Comparison of ENCODE assay signal across 12 mouse cellular contexts in genomic region chr17:33439922-33440321, GRCm38 (mm10). TPM values are rescaled to one million over a fixed set of nuclear protein-coding genes. Genes with fewer than 3 reads are reported as not detected.
DNase-seq lines count a peak whose midpoint lies in the region; ATAC-seq and TF ChIP-seq lines count a peak whose summit lies in the region.
"Had no signal": no experiment of that assay in that cellular context is flagged by ENCODE, and none has a peak within 500 bp of the region (broad histone marks: within the 10 kb centered on the region; RNA-seq: fewer than 3 reads in every experiment).

No protein-coding gene starts in this region.

- 62% methylated on average over 5 of the region's 5 CpGs for WGBS in kidney, embryonic 14.5 days

- no peak overlapping the region for H3K27ac ChIP-seq in kidney, embryonic 14.5 days (ENCODE audit: low read depth, low read length)
- H3K27ac ChIP-seq: limb, embryonic 15.5 days; neural tube, embryonic 12.5 days had no signal

- no peaks in the 10 kb centered on the region for H3K27me3 ChIP-seq in kidney, embryonic 14.5 days (ENCODE audit: control insufficient read depth, insufficient read depth, low read length)
- no peaks in the 10 kb centered on the region for H3K27me3 ChIP-seq in G1E (ENCODE audit: insufficient read depth, low read length)
- H3K27me3 ChIP-seq: limb, embryonic 15.5 days; neural tube, embryonic 12.5 days had no signal

- no peak for TF ChIP-seq CTCF in G1E (IDR thresholded peaks at IDR 0.05; ENCODE audit: low read depth, low read length)

- no peak overlapping the region for H3K4me3 ChIP-seq in kidney, embryonic 14.5 days (ENCODE audit: low read length)
- no peak overlapping the region for H3K4me3 ChIP-seq in G1E (ENCODE audit: low read depth, low read length)
- H3K4me3 ChIP-seq: limb, embryonic 15.5 days; neural tube, embryonic 12.5 days had no signal

- no peak overlapping the region for H3K4me2 ChIP-seq in kidney, embryonic 14.5 days (replicated peaks; ENCODE audit: low read depth, low read length)
- H3K4me2 ChIP-seq: limb, embryonic 15.5 days; neural tube, embryonic 12.5 days had no signal

- DNase-seq in kidney, postnatal 25 days: no peak
- no peak for DNase-seq in G1E (ENCODE audit: low spot score)
- peak; percentile 2 for DNase-seq in fat pad, adult 2 months (ENCODE audit: extremely low read depth, low read depth, low spot score)
- peak; percentile 57 for DNase-seq in lung, postnatal 25 days (ENCODE audit: low spot score)
- no peak for DNase-seq in embryo, embryonic 10.5 days (ENCODE audit: low spot score)
- DNase-seq in spleen, postnatal 4 days (ENCODE audit: low spot score in 2 of 2): no peak
- DNase-seq in liver: no peak

- no peaks in the 10 kb centered on the region for H3K9me3 ChIP-seq in kidney, embryonic 14.5 days (ENCODE audit: control insufficient read depth, low read length)
- no peaks in the 10 kb centered on the region for H3K9me3 ChIP-seq in G1E (replicated peaks)
- H3K9me3 ChIP-seq: limb, embryonic 15.5 days; neural tube, embryonic 12.5 days had no signal

- H3K4me1 ChIP-seq in kidney, embryonic 14.5 days (ENCODE audit: control insufficient read depth, insufficient read depth, low read length): no peaks in the 10 kb centered on the region
- peaks cover 12% of the 10 kb centered on the region for H3K4me1 ChIP-seq in G1E (ENCODE audit: insufficient read depth, low read depth, low read length)
- H3K4me1 ChIP-seq: limb, embryonic 15.5 days; neural tube, embryonic 12.5 days had no signal

- H3K9ac ChIP-seq in kidney, embryonic 14.5 days (ENCODE audit: low read depth, low read length): no peak overlapping the region
- H3K9ac ChIP-seq: limb, embryonic 15.5 days; neural tube, embryonic 12.5 days had no signal

- ATAC-seq in kidney, embryonic 14.5 days (ENCODE audit: low FRiP score, low TSS enrichment): 0 out of 2 replicates have a peak, but pooled peaks have one; percentile 39
- peak; percentile 22; the same call in 1 of the 2 replicates for ATAC-seq in G1E (ENCODE audit: extremely low read depth, insufficient number of reproducible peaks, low FRiP score, poor library complexity, severe bottlenecking)

- H3K36me3 ChIP-seq in kidney, embryonic 14.5 days (ENCODE audit: control insufficient read depth, insufficient read depth, low read length): no peaks in the 10 kb centered on the region
- no peaks in the 10 kb centered on the region for H3K36me3 ChIP-seq in G1E (replicated peaks)
- H3K36me3 ChIP-seq: limb, embryonic 15.5 days; neural tube, embryonic 12.5 days had no signal

RNA-seq across cellular contexts. Expression of gene Actl9, which starts 7.2 kb away (rescaled TPM):
- not detected in 2 replicates for polyA plus RNA-seq in kidney, embryonic 14.5 days (2014; fragmentation: Nextera tagmentation; extraction: Ambion mirVana)
- total RNA-seq in G1E (2014; fragmentation: Nextera tagmentation): not detected in 2 replicates
- 0.11 TPM in 1 of 2 replicates, not detected in the other for total RNA-seq in G1E (2017)
- polyA plus RNA-seq in G1E (2012): not detected in 2 replicates
- total RNA-seq: layer of hippocampus, postnatal 25 days had no signal
- polyA plus RNA-seq: forebrain, embryonic 11.5 days; neural tube, embryonic 12.5 days had no signal

RNA-seq across cellular contexts. Expression of gene Zfp101, which starts 45.5 kb away (rescaled TPM):
- 21.4 TPM in 2 replicates for polyA plus RNA-seq in kidney, embryonic 14.5 days (2014; fragmentation: Nextera tagmentation; extraction: Ambion mirVana)
- 58.9 and 65.6 TPM in 2 replicates for total RNA-seq in G1E (2014; fragmentation: Nextera tagmentation)
- 68.2 and 97.1 TPM in 2 replicates for total RNA-seq in G1E (2017)
- polyA plus RNA-seq in G1E (2012): 0.55 and 0.87 TPM in 2 replicates

Comparison
In these comparisons a context has a peak if more than half of its experiments do, and no peak if none do; other contexts are left out.
1. DNase-seq: peak in fat pad, adult 2 months (single experiment) and lung, postnatal 25 days (single experiment); none in kidney, postnatal 25 days (0 of 2), G1E (single experiment), embryo, embryonic 10.5 days (single experiment), spleen, postnatal 4 days (0 of 2) and liver (single experiment).
2. RNA of gene Zfp101, which starts 45.5 kb away (polyA plus RNA-seq): 21.4 TPM in kidney, embryonic 14.5 days; 0.55 to 0.87 TPM in G1E; every median in the first group is over 10 times any median in the second.